Mouse (Mus musculus) 3T3-L1 (cell line): ENCODE measurements around the gene Lsamp.

Source experiments
- DNase-seq: peaks from one replicate; pipeline ENCODE4 v3.0.0-alpha.2; 2015; ENCODE audit warnings: low read depth, low spot score

Gene Lsamp

DNA sequence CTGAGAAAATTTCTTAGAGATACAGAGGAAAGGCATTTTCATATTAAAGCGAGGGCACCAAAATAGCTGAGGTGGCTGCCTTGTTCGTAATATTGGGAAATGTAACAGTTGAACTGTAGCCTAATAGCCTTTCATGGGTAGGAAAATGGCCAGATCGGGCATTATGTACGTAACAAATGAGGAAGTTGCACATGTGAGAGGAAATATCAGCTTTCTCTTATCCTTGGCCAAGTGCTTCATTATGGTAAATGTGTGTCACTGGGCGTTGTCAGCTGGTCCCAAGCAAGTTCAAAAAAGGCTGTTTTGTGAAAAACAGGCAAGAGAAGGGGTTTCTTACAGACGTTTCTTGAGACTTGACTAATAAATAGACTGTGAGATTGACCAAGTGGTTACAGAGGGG lies 2195.9 kb downstream of the Lsamp start:
- no peak for DNase-seq

DNA sequence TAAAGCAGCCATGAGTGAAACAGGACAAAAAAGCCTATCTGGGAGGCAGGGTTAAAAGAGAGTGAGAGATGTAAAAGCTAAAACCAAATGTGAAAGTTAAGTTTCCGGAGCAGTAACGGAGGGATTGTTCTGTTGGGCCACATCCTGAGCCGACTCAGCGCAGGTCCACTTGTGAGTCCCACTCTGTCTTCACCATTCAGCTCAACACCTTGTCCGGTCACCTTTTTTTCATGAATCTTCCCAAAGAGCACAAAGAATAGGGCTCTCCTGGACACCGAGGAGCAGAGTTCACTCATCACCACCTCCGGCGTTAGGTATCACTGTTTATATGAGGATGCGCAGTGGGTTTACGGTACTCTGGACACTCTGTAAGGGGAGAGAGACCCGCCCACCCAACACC lies 2196.3 kb downstream of the Lsamp start:
- DNase-seq: no peak

DNA sequence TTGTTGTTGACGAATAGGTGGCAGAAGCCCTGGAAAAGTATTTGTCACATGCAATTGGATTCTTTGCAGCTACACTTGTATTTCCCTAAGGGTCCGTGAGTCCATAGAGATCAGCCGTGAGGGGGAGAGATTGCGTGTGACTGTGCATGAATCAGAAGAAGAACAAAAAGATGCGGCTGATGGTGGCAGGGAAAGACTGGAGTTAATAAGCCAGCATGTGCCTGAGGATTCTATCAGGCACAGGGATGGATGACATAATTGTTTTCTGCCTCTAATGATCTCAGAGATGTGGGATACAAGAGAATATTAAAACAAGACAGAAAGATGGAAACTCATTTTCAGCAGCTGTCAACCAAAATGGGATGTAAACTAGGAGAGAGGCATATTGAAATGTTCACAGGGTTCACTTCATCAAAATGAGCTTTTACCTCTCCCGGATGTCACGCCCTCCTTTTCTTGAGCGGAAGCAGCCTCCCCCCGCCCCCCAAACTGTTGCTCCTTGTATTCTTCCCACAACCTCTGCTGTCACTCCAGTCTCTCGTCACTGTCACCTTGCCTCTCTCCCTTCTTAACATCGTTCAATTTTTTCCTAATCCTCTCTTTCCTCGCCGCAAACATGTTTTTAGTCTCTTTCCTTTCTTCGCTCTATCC lies 2205.4 kb downstream of the Lsamp start:
- no peak for DNase-seq

DNA sequence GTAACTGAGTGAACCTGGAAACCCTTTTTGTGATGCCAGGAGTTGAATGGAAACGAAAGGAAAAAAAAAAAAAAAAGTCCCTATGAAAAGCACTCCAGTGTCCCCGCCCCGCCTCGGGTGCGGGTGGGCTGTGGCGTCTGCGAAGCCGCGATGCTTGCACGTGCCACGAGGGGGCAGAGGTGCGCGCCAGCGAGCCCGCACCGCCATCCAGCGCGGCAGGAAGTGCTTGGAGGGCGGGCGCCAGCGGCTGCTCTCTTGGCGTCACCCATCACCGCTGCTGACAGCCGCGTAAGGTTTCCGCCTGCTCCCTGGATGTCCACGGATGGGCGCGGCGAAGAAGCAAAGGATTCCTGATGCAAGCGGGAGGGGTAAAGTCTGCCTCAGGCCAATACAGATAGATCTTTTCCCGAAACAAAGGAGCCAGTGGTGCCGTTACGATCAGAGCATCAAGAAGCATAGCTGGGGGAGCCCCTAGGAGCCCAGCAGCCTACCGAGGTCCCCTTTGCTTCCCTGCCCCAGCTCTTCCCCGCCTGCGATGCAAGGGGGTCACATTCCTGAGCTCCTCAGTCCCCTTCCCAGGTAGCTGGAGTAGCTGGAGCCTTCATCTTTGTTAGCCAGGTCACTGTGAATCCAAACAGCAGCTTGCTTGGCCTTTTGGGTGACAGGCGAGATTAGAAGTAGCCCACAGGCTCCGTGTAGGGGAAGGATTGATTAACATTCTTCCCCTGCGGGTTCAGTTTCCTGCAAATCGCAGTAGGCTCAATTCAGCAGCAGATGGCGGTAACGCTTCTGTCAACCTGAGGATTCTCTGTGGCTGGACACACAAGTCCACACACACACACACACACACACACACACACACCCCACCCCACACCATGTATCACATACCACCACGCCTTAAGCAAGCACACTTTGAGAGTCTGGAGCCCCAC lies 2206.2 kb downstream of the Lsamp start:
- DNase-seq: peak; percentile 15
